Mouse (Mus musculus): ENCODE measurements at regions not wholly inside any gene's neighbourhood (a gene's known extent, or its start where the extent isn't known, plus 50 kb on each side); places are given as distances from the start of the nearest gene placed in this dataset.

GRCm38 (mm10) chr4:50583001-50583400, 633.5 kb upstream of the Cylc2 start:
- peak in 1 of 2 experiments; percentile 22 for DNase-seq (ENCODE audit: low spot score in 2 of 2)

GRCm38 (mm10) chr4:50620706-50621105, 595.8 kb upstream of the Cylc2 start:
- DNase-seq (ENCODE audit: low spot score in 2 of 2): no peak

All from layer of hippocampus, postnatal 14 days (tissue).